Mouse (Mus musculus): ENCODE results near the gene Ifrd1. TPM values are rescaled to one million over a fixed set of nuclear protein-coding genes. Genes with fewer than 3 reads are reported as not detected.
"Not testable (repeated sequence)": the region's sequence is repeated elsewhere in the genome, so short reads cannot be mapped to it uniquely, and the experiment has no call there.

The Ifrd1 gene
- total RNA-seq (2021), result 100 to 1,000 TPM; 110 to 126 TPM

DNA sequence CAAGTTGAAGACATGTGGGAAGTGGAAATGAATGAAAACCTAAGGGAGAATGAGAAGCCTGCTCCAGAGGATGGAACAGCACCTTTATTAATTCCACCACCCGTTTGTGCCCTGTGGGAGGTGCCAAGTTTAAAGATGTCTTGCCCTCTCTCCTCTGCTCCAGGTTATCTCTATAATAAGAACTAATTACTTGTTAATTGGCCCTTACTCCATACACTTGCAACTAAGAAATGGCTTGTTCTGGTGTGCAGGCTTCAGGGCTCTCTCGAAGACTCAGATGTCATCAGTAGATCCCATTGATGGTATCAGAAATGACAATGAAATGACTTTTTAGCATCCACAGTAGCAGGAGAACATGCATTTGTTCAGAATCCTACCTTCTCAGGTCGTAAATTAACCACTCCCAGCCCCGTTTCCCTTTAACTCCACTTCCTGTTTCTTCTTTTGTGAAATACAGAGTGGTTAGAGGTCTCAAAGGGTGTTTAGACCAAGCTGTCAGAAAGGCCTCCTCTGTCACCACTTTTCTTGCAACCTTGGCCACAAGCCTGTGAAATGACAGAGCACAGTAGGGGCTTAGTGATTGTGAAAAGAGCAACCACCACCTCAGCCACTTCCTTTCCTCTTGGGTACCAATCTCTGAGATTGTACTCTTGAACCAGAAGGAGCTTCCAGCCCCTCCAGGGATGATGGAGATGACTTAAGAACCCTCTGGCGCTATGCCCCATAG lies at the start of gene Ifrd1:
Ifrd1 (minus strand) TSS at position 51 of the 727 bp plus-strand sequence.
- DNase-seq, result no peak
- intact Hi-C loops (cut with DNase I), result loop anchor here (2.0 kb wide), 1 partner anchor 26 kb away; no protein-coding TSS in a partner anchor

GRCm38 (mm10) chr12:40286539-40286938 lies 38.2 kb upstream of the Ifrd1 start:
- intact Hi-C loops (cut with DNase I), result no loop called here
- no peak for DNase-seq

DNA sequence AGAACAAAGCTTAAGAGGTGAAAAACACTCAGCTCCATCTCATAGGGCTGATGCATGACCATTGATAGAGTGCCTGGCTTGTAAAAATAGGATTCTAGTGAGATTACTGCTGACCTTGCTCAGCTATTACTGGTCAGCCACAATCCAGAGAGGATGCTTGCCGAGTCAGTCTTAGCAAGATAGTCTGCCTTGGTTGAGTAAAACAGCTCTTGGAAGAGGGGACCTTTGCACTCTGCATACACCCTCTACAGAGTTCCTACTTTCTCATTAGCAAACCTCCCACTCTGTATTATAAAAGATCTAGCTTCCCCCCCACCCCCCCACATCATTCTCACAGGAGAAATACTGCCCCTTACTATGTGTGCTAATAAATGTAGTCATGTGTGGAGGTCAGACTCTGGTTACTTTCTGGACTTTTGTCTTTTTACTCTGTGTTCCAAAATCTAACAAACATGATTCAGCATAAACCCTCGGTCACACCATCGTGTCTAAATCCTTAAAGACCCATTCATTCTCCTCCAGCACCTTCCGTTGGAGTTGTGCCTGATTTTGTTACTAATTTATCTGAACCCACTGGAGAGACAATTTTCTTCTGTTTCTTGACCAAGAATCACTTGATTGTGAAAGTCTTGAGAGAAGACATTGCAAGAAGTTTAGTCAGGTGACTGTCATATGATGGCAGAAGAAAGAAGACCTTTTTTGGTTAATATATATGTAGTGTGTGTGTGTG lies 32.5 kb upstream of the Ifrd1 start:
- intact Hi-C loops (cut with DNase I), result no loop called here
- no peak for DNase-seq

DNA sequence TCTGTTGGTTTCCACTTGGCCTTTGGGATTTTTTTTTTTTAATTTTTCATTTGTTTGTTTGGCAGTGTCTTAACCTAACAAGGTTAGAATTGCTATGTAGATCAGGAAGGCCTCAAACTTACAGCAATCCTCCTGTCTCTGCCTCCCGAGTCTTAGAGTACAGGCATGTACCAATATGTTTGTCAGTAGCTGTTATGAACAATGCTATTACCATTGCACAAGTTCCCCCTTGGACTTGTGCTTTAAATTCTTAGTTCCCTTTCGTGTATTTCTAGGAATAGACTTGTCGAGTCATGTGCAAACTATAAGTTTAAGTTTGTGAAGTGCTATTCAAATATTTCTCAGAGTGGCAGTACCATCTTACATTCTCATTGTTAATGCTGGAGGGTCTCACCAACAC lies 29.3 kb upstream of the Ifrd1 start:
- no peak for DNase-seq
- intact Hi-C loops (cut with DNase I), result no loop called here

GRCm38 (mm10) chr12:40274931-40275330 lies 26.6 kb upstream of the Ifrd1 start:
- intact Hi-C loops (cut with DNase I), result no loop called here
- DNase-seq, result no peak

DNA sequence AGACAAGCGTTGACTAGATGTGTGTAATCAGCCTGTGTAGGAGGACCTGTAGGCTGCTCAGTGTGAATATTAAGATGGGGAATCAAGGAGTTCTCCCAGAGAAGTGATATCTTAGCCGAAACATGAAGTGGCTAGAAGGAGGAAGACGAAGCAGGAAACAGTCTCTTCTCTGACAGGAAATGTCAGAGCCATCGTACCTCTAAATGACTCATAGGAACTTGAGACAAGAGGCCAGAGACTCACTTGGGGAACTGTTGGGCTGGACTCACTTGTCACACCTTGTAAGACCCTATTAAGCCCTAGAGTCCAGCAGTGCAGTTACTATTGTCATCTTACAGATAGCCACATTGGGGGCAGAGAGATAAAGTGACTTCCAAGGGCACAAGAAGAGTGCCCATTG lies 25.0 kb upstream of the Ifrd1 start:
- intact Hi-C loops (cut with DNase I), result no loop called here
- DNase-seq, result no peak

DNA sequence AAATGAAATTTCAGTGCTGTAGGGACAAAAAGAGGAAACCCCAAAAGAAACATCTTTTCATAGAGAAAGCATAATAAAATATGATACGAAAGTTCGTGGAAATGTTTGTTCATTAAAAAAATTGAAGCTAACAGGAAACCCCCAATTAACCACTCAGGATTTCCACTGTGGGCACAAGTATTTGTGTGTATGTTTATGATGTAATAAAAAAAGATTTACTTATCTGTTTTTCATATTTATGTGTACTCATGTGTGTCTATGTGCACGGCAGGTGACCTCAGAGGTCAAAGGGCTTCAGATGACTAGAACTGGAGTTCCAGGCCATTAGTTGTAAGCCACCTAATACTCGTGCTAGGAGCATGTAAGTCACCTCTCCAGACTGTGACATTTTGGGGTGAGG lies 24.4 kb upstream of the Ifrd1 start:
- intact Hi-C loops (cut with DNase I), result no loop called here
- DNase-seq, result no peak

- intact Hi-C loops (cut with DNase I), result no loop called here
- no peak for DNase-seq
Observed at GRCm38 (mm10) chr12:40268313-40268712, 20.0 kb upstream of the Ifrd1 start.

GRCm38 (mm10) chr12:40263712-40264111 lies 15.4 kb upstream of the Ifrd1 start:
- intact Hi-C loops (cut with DNase I), result no loop called here
- DNase-seq, result no peak

- no peak for DNase-seq
- intact Hi-C loops (cut with DNase I), result no loop called here
Observed at GRCm38 (mm10) chr12:40263006-40263405, 14.7 kb upstream of the Ifrd1 start.

DNA sequence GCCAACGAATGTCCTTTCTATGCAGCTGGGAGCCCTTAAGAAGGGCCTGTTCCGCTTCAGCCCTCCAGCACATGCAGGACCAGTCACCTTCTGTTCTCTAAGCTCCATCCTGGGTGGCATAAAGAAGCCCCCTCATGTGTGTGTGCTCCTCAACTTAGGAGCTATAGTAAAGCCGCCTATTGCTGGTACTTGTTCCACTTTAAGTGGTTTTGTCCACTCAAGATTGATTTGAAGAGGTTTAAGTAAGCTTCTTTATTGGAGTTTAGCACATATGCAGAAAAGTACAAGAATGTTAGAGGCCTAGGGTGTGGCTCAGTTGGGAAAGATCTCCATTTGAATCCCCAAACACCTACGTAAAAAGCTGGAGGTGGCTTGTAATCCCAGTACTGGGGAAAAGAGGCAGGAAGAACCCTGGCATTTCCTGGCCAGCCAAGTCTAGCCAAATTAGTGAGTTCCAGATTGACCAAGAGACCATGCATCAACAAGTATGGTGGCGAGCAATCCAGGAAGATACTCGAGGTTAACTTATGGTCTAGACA lies 10.2 kb upstream of the Ifrd1 start:
- intact Hi-C loops (cut with DNase I), result loop anchor here (10.0 kb wide), 1 partner anchor 316 kb away; no protein-coding TSS in a partner anchor

GRCm38 (mm10) chr12:40257226-40257625 lies 8.9 kb upstream of the Ifrd1 start:
- intact Hi-C loops (cut with DNase I), result loop anchor here (1.0 to 10.0 kb wide), 4 partner anchors 190 to 558 kb away; no protein-coding TSS in a partner anchor
- peak; percentile 89 to 93 for DNase-seq

More for the DNA sequence above, 10.2 kb upstream of the Ifrd1 start:
- no peak for DNase-seq

DNA sequence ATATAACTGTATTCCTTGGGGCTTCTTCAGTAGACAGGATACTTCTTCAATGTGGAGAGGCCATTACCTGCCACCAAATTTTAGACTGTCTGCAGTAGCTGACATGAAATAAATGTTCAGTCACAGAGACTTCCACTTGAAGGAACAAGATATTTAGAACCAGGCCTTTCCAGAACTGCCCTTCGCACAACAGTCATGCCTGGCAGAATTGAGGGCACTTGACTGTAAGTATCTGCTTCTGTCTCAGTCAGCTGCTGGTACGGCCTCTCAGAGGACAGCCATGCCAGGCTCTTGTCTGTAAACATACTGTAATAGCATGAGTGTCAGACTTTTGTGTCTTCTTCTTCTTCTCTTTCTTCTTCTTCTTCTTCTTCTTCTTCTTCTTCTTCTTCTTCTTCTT lies 8.2 kb upstream of the Ifrd1 start:
- no peak for DNase-seq
- intact Hi-C loops (cut with DNase I), result loop anchor here (2.0 to 10.0 kb wide), 2 partner anchors 190 to 318 kb away; no protein-coding TSS in a partner anchor

- intact Hi-C loops (cut with DNase I), result loop anchor here (2.0 to 10.0 kb wide), 2 partner anchors 191 to 319 kb away; no protein-coding TSS in a partner anchor
- no peak for DNase-seq
Observed at GRCm38 (mm10) chr12:40256033-40256432, 7.7 kb upstream of the Ifrd1 start.

DNA sequence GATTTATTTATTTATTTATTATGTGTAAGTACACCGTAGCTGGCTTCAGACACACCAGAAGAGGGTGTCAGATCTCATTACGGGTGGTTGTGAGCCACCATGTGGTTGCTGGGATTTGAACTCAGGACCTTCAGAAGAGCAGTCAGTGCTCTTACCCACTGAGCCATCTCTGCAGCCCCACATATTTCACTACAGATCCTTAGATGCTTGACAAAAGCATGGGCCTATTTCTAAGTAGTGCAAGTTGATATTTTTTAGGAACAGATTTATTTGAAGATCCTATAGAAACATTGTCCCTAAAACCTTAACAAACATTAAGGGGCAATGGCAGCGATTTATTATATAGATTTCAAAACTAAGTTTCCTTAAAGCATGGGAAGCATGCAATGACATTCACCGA lies 7.0 kb upstream of the Ifrd1 start:
- intact Hi-C loops (cut with DNase I), result loop anchor here (10.0 kb wide), 1 partner anchor 319 kb away; no protein-coding TSS in a partner anchor
- DNase-seq, result not testable (repeated sequence)

DNA sequence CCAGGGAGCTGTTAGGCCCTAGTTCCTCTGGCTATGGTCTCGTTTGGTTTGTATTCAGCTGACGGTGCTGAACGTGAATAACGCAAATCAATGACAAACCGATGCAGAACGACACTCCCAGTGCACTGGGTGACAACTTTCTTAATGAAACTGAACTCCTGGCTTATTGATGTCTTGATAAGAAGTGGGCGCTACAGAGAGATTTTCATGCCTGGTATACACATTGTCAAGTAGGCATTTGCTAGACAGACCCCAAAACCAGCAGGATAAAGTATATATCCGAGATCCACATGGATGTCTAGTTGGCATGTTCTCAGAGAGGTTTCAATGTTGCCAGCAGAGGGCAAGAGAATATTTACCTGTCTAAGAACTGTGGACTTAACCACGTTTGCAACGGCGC lies 6.4 kb upstream of the Ifrd1 start:
- no peak for DNase-seq
- intact Hi-C loops (cut with DNase I), result loop anchor here (10.0 kb wide), 1 partner anchor 320 kb away; no protein-coding TSS in a partner anchor

DNA sequence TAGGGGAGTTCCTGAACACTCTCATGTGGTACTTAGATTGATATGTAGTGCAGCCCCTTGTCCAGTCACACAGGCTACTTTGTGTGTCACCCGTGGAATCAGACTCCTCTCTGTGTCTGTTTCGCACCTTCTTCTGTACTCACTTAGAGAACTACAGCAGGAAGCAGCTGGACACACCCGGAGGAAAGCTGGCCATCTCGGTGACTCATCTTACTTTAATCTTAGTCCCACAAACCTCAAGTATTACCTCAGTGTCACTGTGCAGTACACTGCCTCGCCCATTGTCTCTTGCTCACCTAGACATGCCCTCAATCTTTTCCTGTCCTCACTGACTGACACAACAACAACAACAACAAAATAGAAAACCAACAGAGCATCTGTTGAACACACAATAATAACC lies 4.9 kb upstream of the Ifrd1 start:
- no peak for DNase-seq

DNA sequence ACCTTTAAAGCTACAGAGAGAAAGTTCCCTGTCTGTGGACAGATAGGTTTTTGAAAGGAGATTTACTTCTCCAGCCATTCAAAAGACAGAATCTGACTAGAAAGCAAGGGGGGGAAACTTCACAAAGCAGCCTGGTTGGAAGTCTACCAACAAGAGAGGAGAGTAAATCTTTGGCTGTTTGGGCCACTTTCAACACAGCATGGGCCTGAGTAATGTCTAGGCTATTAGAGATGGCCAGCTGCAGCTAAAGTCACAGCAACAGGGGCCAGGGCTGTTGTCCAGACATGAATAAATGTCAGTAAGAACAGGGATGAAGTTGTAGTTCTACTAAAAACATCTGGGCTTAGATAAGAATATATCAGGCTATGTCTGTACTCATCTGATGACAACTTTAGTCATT lies 2.0 kb upstream of the Ifrd1 start:
- intact Hi-C loops (cut with DNase I), result loop anchor here (10.0 kb wide), 1 partner anchor 325 kb away; no protein-coding TSS in a partner anchor
- peak; percentile 40 to 48 for DNase-seq

More for the DNA sequence above, 4.9 kb upstream of the Ifrd1 start:
- intact Hi-C loops (cut with DNase I), result loop anchor here (10.0 kb wide), 1 partner anchor 322 kb away; no protein-coding TSS in a partner anchor

GRCm38 (mm10) chr12:40247976-40248375 lies 328 bp downstream of the Ifrd1 start:
- intact Hi-C loops (cut with DNase I), result loop anchor here (2.0 kb wide), 1 partner anchor 25 kb away; no protein-coding TSS in a partner anchor
- DNase-seq, result peak; percentile 62 to 73

DNA sequence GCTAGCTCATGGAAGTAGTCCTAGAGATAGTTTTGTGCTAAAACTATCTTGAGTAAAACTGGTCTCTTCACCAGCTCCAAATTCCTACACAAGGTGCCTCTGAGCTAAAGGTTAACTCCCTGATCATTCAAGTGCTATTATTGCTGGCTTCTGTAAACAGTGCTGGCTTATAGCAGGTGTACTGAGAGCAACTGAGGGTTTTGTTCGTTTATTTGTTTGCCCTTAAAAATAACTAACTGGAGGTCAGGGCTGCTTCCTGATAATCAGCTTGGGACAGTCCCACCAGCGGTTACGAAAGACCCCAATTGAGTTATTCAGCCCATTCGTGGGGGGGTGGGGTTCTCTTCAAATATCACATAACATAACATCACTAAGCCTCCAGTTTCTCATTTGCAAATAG lies 920 bp downstream of the Ifrd1 start:
- intact Hi-C loops (cut with DNase I), result no loop called here
- no peak for DNase-seq

DNA sequence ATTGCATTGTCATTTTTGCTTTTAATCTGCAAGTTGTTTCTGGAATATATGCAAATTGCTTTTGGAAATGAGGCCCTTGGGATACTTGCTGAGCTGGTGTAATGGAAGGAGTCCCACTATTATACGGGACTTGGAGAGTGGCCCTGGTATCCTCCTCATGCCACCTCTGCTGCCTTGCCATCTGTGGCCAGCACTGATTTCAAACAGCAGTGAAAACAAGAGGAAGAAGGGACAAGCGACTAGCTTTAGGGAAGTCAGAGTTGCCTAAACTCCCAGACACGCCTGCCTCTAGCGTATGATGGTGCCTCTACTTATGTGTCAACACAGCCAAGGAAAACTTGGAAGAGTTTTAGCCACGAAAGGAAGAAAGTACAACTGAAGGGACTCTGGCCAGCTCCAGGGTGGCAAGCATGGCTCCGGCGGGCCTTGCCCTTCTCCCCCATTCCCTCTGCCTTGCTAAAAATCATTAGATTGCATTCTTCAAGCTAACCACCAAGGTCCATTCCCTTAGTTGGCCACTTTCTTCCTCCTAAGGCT lies 2.8 kb downstream of the Ifrd1 start:
- DNase-seq, result no peak
- intact Hi-C loops (cut with DNase I), result no loop called here

Data from heart, postnatal 10 days (tissue).